Mouse (Mus musculus) erythroblast, embryonic 14.5 days (primary cell): ENCODE data around the gene Tmprss2.

Experiments
- GATA1 ChIP-seq: IDR thresholded peaks from 2 replicates; pipeline ENCODE4 v1.6.1; 2012; ENCODE audit warnings: low read length, inconsistent platforms, mixed read lengths
- TAL1 ChIP-seq: IDR thresholded peaks from 3 replicates; pipeline ENCODE4 v1.6.1; 2012; ENCODE audit warnings: low read length, inconsistent platforms, mixed read lengths

DNA sequence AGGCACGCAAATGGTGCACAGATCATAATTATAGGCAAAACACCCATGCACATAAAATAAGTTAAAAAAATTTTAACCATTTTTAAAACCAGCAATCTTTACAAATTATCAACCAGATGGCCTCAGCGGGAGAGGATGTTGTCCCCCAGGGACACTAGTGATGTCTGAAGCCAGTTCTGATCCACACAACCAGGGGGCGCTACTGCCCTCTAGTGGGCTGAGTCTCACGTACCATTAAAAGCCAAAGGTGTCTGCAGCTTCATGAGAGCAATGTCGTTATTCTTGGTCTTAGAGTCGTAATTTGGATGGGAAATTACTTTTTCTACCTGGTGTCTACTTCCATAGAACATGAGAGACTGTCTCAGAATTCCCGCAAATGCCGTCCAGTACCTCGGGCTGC lies 42.3 kb downstream of the Tmprss2 start:
- TF ChIP-seq TAL1: no peak
- no peak for TF ChIP-seq GATA1
